Mouse (Mus musculus) liver, embryonic 15.5 days (tissue): ENCODE data around the gene Clec16a. TPM values are rescaled to one million over a fixed set of nuclear protein-coding genes. Genes with fewer than 3 reads are reported as not detected.

ENCODE experiments used
- ATAC-seq: fragments of 200-750 bp; cut with Nextera tagmentation; 2 replicates; pipeline ENCODE4 v1.8.0; 2017; ENCODE audit warnings: moderate number of reproducible peaks, mild to moderate bottlenecking, moderate library complexity; ENCODE audit not compliant: insufficient read depth
- H3K27ac ChIP-seq: fragments of 300-500 bp; sonication (generic); replicated peaks from 2 replicates; pipeline ENCODE4 v1.5.1; 2015; ENCODE audit warnings: mild to moderate bottlenecking, inconsistent platforms
- H3K27me3 ChIP-seq: fragments of 300-500 bp; sonication (generic); 2 replicates; pipeline ENCODE4 v1.6.1; 2015; ENCODE audit warnings: mild to moderate bottlenecking, inconsistent platforms
- H3K36me3 ChIP-seq: fragments of 300-500 bp; sonication (generic); replicated peaks from 2 replicates; pipeline ENCODE4 v1.6.1; 2015; ENCODE audit warnings: moderate library complexity, mild to moderate bottlenecking, inconsistent platforms
- H3K4me1 ChIP-seq: fragments of 300-500 bp; sonication (generic); replicated peaks from 2 replicates; pipeline ENCODE4 v1.6.1; 2015; ENCODE audit warnings: inconsistent platforms
- H3K4me2 ChIP-seq: fragments of 300-500 bp; sonication (generic); 2 replicates; pipeline ENCODE4 v1.6.1; 2015; ENCODE audit warnings: moderate library complexity, mild to moderate bottlenecking, inconsistent platforms
- H3K4me3 ChIP-seq: fragments of 300-500 bp; sonication (generic); replicated peaks from 2 replicates; pipeline ENCODE4 v1.5.1; 2015; ENCODE audit warnings: mild to moderate bottlenecking, inconsistent platforms
- H3K9ac ChIP-seq: fragments of 300-500 bp; sonication (generic); 2 replicates; pipeline ENCODE4 v1.6.1; 2015; ENCODE audit warnings: moderate library complexity, mild to moderate bottlenecking, inconsistent platforms
- H3K9me3 ChIP-seq: fragments of 300-500 bp; sonication (generic); replicated peaks from 2 replicates; pipeline ENCODE4 v1.6.1; 2016; ENCODE audit warnings: inconsistent platforms
- WGBS: fragments of 180-500 bp; shearing (Covaris S2); methylation state at CpG from one replicate; pipeline ENCODE4 v1.1.7; 2015; ENCODE audit warnings: mixed read lengths; ENCODE audit not compliant: insufficient replicate concordance; 5-methylcytosine and 5-hydroxymethylcytosine counted together
- polyA plus RNA-seq: library from polyadenylated mRNA; unstranded; fragments of >200 nt; fragmentation: Nextera tagmentation; extraction: Ambion mirVana; gene quantifications from 2 replicates; pipeline ENCODE4 v1.2.1, GENCODE M21; 2015

Gene Clec16a
- polyA plus RNA-seq, 1 experiment from 2014 or later: 10.9 TPM

- Histone ChIP-seq H3K36me3 (no peaks in the 10 kb centered on the region), H3K9ac (no peak within 1 kb of the TSS), H3K9me3 (no peaks in the 10 kb centered on the region), H3K27me3 (peaks cover 18% of the 10 kb centered on the region), H3K4me2 (no peak within 1 kb of the TSS), H3K4me1 (peaks cover 12% of the 10 kb centered on the region), H3K4me3 (no peak within 1 kb of the TSS), H3K27ac (no peak within 1 kb of the TSS)
- WGBS: 55% methylated on average over 9 of the region's 9 CpGs
- ATAC-seq: no peak
Observed at GRCm38 (mm10) chr16:10790702-10791101, 245.6 kb downstream of the Clec16a start, which contains the start of gene Prm3. Gene Prm3, minus strand, starts transcription at chr16:10790914.

Other genes starting within 250 kb of the Clec16a start
- 5.3 TPM in 2 replicates for gene Emp2, start 231.4 kb upstream of the Clec16a start, polyA plus RNA-seq
- gene Tekt5, start 149.8 kb upstream of the Clec16a start, polyA plus RNA-seq: 0.22 and 0.28 TPM in 2 replicates
- gene Nubp1, start 133.4 kb upstream of the Clec16a start, polyA plus RNA-seq: 27.6 and 31.5 TPM in 2 replicates
- gene Tvp23a, start 98.0 kb upstream of the Clec16a start, polyA plus RNA-seq: 0.45 and 0.60 TPM in 2 replicates
- gene Ciita, start 65.3 kb upstream of the Clec16a start, polyA plus RNA-seq: 0.09 and 0.16 TPM in 2 replicates
- gene Dexi, start 2.3 kb upstream of the Clec16a start, polyA plus RNA-seq: 3.2 and 4.4 TPM in 2 replicates
- 1.0 and 1.2 TPM in 2 replicates for gene Socs1, start 240.2 kb downstream of the Clec16a start, polyA plus RNA-seq
- gene Tnp2, start 243.3 kb downstream of the Clec16a start, polyA plus RNA-seq: not detected in 2 replicates
- gene Prm3, start 245.6 kb downstream of the Clec16a start, polyA plus RNA-seq: not detected in 2 replicates